Mouse (Mus musculus) E14TG2a.4 (cell line): Measurements from ENCODE around the gene Sik3.

Source experiments
- CTCF ChIP-seq: conservative IDR thresholded peaks from 2 replicates; pipeline ENCODE4 v1.5.1; 2014; ENCODE audit warnings: low read length
- NANOG ChIP-seq: IDR thresholded peaks from 2 replicates; pipeline ENCODE4 v1.6.1; 2014; ENCODE audit warnings: borderline replicate concordance, low read length, mixed read lengths
- POU5F1 ChIP-seq: IDR thresholded peaks from 2 replicates; pipeline ENCODE4 v1.6.1; 2014; ENCODE audit warnings: low read length, borderline replicate concordance

- TF ChIP-seq NANOG (no peak), CTCF (no peak), POU5F1 (no peak)
Measured at GRCm38 (mm10) chr9:46198461-46198860, 185.8 kb downstream of the Sik3 start.
